Mouse (Mus musculus) myocyte (in vitro differentiated cells): ENCODE results near the gene Hnrnpd.

Experiments used
- CEBPB ChIP-seq: IDR thresholded peaks from 2 replicates; pipeline ENCODE4 v1.6.1; 2011; ENCODE audit warnings: mild to moderate bottlenecking, moderate library complexity; ENCODE audit not compliant: poor library complexity, insufficient read depth, severe bottlenecking
- E2F4 ChIP-seq: IDR thresholded peaks from one replicate; pipeline ENCODE4 v1.6.1; 2011; ENCODE audit warnings: mild to moderate bottlenecking, control low read depth, moderate library complexity; ENCODE audit not compliant: insufficient read depth
- MAX ChIP-seq: IDR thresholded peaks from one replicate; pipeline ENCODE4 v1.6.1; 2011; ENCODE audit warnings: low read depth, mild to moderate bottlenecking, control low read depth
- MYOD1 ChIP-seq, 3 experiments: IDR thresholded peaks; one replicate each; pipeline ENCODE4 v1.6.1; 2011; ENCODE audit warnings: control low read depth in 2 of 3, low read depth in 2 of 3, mild to moderate bottlenecking in 2 of 3, moderate library complexity in 1 of 3; ENCODE audit not compliant: insufficient read length in 2 of 3, control insufficient read depth in 1 of 3
- MYOG ChIP-seq, 3 experiments: IDR thresholded peaks; one replicate each; pipeline ENCODE4 v1.6.1; 2011; ENCODE audit warnings: control low read depth in 2 of 3, low read depth in 2 of 3, mild to moderate bottlenecking in 2 of 3; ENCODE audit not compliant: insufficient read length in 2 of 3, control insufficient read depth in 1 of 3, insufficient read depth in 1 of 3
- POLR2A ChIP-seq: IDR thresholded peaks from one replicate; pipeline ENCODE4 v1.6.1; 2011; ENCODE audit warnings: low read depth, mild to moderate bottlenecking, control low read depth, moderate library complexity; ENCODE audit not compliant: insufficient read length
- POLR2AphosphoS2 ChIP-seq: IDR thresholded peaks from one replicate; pipeline ENCODE4 v1.6.1; 2011; ENCODE audit warnings: low read depth, control low read depth; ENCODE audit not compliant: insufficient read length
- REST ChIP-seq: IDR thresholded peaks from one replicate; pipeline ENCODE4 v1.6.1; 2011; ENCODE audit warnings: mild to moderate bottlenecking, control low read depth, moderate library complexity; ENCODE audit not compliant: insufficient read depth, insufficient read length
- SRF ChIP-seq: IDR thresholded peaks from one replicate; pipeline ENCODE4 v1.6.1; 2011; ENCODE audit warnings: low read depth; ENCODE audit not compliant: control insufficient read depth, insufficient read length
- TCF12 ChIP-seq: IDR thresholded peaks from one replicate; pipeline ENCODE4 v1.6.1; 2011; ENCODE audit warnings: mild to moderate bottlenecking, control low read depth; ENCODE audit not compliant: poor library complexity, insufficient read depth, severe bottlenecking
- USF1 ChIP-seq: IDR thresholded peaks from one replicate; pipeline ENCODE4 v1.6.1; 2011; ENCODE audit warnings: low read depth, mild to moderate bottlenecking, control low read depth, moderate library complexity

- TF ChIP-seq MYOG (IDR thresholded peaks at IDR 0.05; ENCODE audit: control insufficient read depth in 1 of 3, insufficient read depth in 1 of 3, insufficient read length in 2 of 3, low read depth in 2 of 3) (no peak), E2F4 (no peak), POLR2A (no peak), CEBPB (no peak), POLR2AphosphoS2 (no peak), TCF12 (no peak), MYOD1 (IDR thresholded peaks at IDR 0.05; ENCODE audit: control insufficient read depth in 1 of 3, insufficient read length in 2 of 3, low read depth in 2 of 3) (no peak), SRF (no peak), USF1 (no peak), REST (no peak), MAX (no peak)
These were observed 15.9 kb upstream of the Hnrnpd start for GRCm38 (mm10) chr5:99994680-99995079.
